Mouse (Mus musculus) spleen, adult 2 months (tissue): ENCODE measurements around the gene Creb1. TPM values are rescaled to one million over a fixed set of nuclear protein-coding genes. Genes with fewer than 3 reads are reported as not detected.
A peak's percentile ranks its signal among the peaks of the same experiment; 100 is the strongest.

Experiments used
- DNase-seq, 2 experiments: peaks; one replicate each; pipeline versions ENCODE4 v3.0.0 to v3.0.0-alpha.2; 2012 to 2021; ENCODE audit warnings: low spot score in 2 of 2, low read depth in 1 of 2
- H3K27ac ChIP-seq: fragments of 200-500 bp; 2 replicates; pipeline ENCODE4 v1.5.1; 2012; ENCODE audit warnings: low read length, inconsistent platforms; ENCODE audit not compliant: insufficient read depth
- H3K27me3 ChIP-seq: fragments of 200-500 bp; 2 replicates; pipeline ENCODE4 v1.6.1; 2012; ENCODE audit warnings: mild to moderate bottlenecking, moderate library complexity, low read length, inconsistent platforms; ENCODE audit not compliant: control insufficient read depth, insufficient read depth
- H3K36me3 ChIP-seq: fragments of 200-500 bp; 2 replicates; pipeline ENCODE4 v1.6.1; 2012; ENCODE audit warnings: mild to moderate bottlenecking, low read length, inconsistent platforms; ENCODE audit not compliant: control insufficient read depth, insufficient read depth
- H3K4me1 ChIP-seq: fragments of 200-500 bp; 2 replicates; pipeline ENCODE4 v1.6.1; 2011; ENCODE audit warnings: inconsistent platforms; ENCODE audit not compliant: control insufficient read depth, insufficient read depth, insufficient read length
- H3K4me3 ChIP-seq: fragments of 200-500 bp; 2 replicates; pipeline ENCODE4 v1.5.1; 2011; ENCODE audit warnings: mild to moderate bottlenecking, inconsistent platforms; ENCODE audit not compliant: insufficient read depth, insufficient read length; ENCODE audit errors: extremely low read depth
- CTCF ChIP-seq: fragments of 200-500 bp; IDR thresholded peaks from 2 replicates; pipeline ENCODE4 v1.5.1; 2011; ENCODE audit warnings: mild to moderate bottlenecking, inconsistent platforms; ENCODE audit not compliant: insufficient read depth, insufficient read length, insufficient replicate concordance; ENCODE audit errors: extremely low read depth
- POLR2A ChIP-seq: fragments of 200-500 bp; IDR thresholded peaks from 2 replicates; pipeline ENCODE4 v1.6.1; 2011; ENCODE audit warnings: low read depth, low read length, inconsistent platforms
- WGBS: fragments of 180-500 bp; shearing (Covaris S2); methylation state at CpG from one replicate; pipeline ENCODE4 v1.1.7; 2018; 5-methylcytosine and 5-hydroxymethylcytosine counted together
- polyA plus RNA-seq: library from polyadenylated mRNA; depleted of rRNA; stranded (reverse); fragments of >200 nt; gene quantifications from 2 replicates; pipeline ENCODE4 v1.2.3, GENCODE M21; 2012; rRNA removed

Gene Creb1
- polyA plus RNA-seq, result 25.5 and 26.1 TPM in 2 replicates

DNA sequence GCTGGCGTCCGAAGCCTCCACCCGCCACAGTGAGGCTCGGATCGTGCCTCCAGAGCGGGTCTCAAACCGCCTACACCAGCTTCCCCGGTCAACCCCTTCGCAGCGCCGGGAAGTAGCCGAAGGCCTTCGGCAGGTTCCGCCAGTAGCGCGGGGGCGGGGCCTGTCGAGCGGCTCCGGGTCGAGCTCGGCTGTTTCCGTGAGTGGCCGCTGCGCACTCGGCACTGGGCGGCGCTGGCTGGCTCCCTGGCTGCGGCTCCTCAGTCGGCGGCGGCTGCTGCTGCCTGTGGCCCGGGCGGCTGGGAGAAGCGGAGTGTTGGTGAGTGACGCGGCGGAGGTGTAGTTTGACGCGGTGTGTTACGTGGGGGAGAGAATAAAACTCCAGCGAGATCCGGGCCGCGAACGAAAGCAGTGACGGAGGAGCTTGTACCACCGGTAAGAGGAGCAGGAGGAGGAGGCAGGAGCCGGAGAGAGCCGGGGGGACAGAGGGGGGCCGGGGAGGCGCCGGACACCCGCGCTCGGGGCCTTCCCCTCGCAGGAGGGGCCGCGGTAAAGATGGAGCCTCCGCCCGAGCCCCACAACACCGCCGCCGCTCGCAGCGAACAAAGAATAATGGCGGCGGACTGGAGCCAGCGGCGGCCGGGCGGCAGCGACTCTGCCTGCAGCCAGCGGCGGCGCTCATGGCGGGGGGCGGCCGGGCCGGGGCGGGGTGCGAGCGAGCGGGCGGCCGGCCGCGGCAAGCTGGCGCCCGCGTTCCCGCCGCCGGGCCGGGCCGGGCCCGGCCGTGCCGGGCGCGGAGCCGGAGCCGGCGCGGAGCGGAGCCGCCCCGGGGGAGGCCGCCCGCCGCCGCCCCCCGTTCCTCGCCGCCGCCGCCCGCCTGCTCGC, at the start of gene Creb1:
Gene Creb1 (plus strand): TSS at position 57 of the 882 bp plus-strand sequence.
- Histone ChIP-seq H3K36me3 (no peaks in the 10 kb centered on the region), H3K27ac (peak within 1 kb of the TSS; percentile 99), H3K27me3 (no peaks in the 10 kb centered on the region), H3K4me3 (peak within 1 kb of the TSS; percentile 71), H3K4me1 (peaks cover 17% of the 10 kb centered on the region)
- WGBS, result 7% methylated on average over 117 of the region's 119 CpGs
- peak; percentile 91 to 95 for DNase-seq
- TF ChIP-seq CTCF (no peak), POLR2A (peak; percentile 70)

DNA sequence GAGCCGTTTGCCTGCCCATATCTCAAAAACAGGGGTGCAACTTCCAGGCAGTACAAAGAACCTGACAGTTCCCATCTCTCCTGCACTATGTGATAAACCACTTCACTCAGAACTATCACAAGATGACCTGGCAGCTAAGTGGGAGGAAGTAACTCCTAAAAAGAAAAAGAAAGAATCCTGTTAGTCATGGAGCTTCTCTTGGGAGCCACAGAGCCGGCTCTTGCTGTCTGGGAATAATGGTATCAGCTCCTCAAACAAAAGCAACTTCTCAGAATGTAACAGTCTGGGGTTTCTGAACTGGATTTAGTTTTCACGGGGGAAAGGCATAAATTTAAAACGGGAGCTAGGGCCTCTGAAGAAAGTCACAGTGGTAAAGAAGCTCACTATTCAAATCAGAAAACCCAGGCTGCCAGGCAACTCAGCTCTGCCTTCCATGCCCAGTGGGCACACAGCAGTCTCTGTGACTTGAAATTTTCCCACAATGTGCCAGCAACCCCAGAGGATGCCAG, 43.9 kb upstream of the Creb1 start:
- H3K27me3 ChIP-seq, result no peaks in the 10 kb centered on the region
- H3K27ac ChIP-seq, result no peak overlapping the region
- no peaks in the 10 kb centered on the region for H3K36me3 ChIP-seq
- TF ChIP-seq POLR2A (no peak), CTCF (no peak)
- no peaks in the 10 kb centered on the region for H3K4me1 ChIP-seq
- no peak for DNase-seq
- 60% methylated on average over 4 of the region's 4 CpGs for WGBS
- no peak overlapping the region for H3K4me3 ChIP-seq

DNA sequence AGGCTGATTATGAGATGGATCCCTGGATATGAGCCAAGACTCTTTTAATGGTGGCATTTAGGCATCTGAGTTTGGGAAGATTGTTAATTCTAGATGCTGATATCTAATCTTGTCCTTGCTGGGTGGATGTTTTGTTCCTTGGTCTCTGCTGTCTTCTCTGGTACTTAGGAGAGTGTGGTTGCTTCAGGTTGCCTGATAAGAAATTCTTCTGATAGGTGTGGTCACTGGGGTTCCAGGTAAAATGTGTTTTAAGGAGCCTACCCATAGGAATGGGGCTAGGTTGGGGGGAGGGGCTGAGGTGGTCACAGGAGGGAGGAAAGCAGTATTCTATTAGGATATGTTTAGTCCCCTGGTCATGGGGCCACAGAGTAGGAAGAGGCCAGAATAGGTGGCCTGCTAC, 35.6 kb upstream of the Creb1 start:
- no peaks in the 10 kb centered on the region for H3K36me3 ChIP-seq
- H3K27me3 ChIP-seq, result no peaks in the 10 kb centered on the region
- H3K4me1 ChIP-seq, result no peaks in the 10 kb centered on the region
- DNase-seq, result no peak
- H3K27ac ChIP-seq, result no peak overlapping the region
- H3K4me3 ChIP-seq, result no peak overlapping the region
- TF ChIP-seq CTCF (no peak), POLR2A (no peak)

DNA sequence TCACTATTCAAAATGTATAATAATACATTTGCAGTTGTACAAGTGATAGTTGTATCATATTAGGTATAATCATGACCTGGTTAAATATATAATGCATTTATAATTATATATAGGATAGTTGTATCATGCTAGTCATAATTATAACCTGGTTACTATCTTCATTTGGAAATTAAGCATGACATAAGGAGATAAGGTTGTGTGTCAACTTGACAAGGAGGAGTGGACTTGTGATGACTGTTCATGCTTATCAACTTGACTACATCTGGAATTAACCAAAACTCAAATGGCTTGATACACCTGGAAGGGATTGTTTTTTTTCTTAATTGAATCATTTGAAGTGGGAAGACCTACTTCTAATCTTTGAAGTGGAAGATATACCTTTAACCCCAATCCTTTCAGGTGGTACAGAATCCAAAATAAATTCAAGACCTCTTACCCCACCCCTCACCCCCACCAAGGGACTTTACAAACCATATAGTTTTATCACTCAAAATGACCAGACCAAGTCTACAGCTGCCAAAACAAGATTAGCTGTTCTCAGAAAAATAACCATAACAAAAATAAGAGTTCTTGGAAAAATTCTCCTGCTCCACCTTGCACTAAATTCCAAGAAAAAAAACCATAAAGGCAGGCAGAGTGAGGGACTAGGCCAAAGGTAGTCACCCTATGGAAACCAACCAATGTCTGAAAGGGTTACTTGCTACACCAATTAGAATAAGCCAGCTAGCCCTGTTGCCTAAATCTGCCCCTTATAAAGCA, 30.9 kb upstream of the Creb1 start:
- Histone ChIP-seq H3K27ac (no peak overlapping the region), H3K4me3 (no peak overlapping the region), H3K27me3 (no peaks in the 10 kb centered on the region), H3K4me1 (no peaks in the 10 kb centered on the region), H3K36me3 (no peaks in the 10 kb centered on the region)
- no peak for DNase-seq
- TF ChIP-seq CTCF, result no peak
- no peak for TF ChIP-seq POLR2A

DNA sequence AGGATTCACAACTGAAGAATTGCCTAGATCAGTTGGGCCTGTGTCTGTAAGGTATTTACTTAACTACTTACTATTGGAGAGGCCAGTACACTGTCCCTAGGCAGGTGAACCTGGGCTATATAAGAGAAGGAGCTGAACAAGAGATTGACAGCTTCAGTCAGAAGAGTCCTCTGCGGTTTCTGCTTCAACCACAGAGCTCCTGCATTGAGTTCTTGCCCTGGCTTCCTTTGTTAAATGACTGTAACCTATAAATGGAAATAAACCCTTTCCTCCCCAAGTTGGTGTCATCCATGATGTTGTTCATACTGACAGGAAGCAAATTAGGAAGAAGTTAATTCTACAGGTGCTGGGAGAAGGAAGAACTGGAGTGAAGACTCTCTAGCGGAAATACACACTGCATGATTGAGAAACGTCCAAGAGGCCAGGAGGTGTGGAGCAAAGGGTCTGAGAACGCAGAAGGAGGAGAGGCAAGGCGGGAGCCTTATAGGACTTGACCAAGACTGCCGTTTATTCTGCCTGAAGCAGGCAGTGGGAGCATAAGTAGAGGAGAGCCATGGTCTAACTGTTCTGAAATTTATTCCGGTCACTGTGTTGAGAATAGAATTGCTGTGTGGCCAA, 23.9 kb upstream of the Creb1 start:
- no peak overlapping the region for H3K27ac ChIP-seq
- no peak overlapping the region for H3K4me3 ChIP-seq
- WGBS, result 38% methylated on average over 7 of the region's 7 CpGs
- DNase-seq, result peak; percentile 10 to 22
- H3K36me3 ChIP-seq, result no peaks in the 10 kb centered on the region
- H3K27me3 ChIP-seq, result no peaks in the 10 kb centered on the region
- H3K4me1 ChIP-seq, result peaks cover 2% of the 10 kb centered on the region; the same call in 1 of the 2 replicates
- TF ChIP-seq POLR2A (no peak), CTCF (no peak)

DNA sequence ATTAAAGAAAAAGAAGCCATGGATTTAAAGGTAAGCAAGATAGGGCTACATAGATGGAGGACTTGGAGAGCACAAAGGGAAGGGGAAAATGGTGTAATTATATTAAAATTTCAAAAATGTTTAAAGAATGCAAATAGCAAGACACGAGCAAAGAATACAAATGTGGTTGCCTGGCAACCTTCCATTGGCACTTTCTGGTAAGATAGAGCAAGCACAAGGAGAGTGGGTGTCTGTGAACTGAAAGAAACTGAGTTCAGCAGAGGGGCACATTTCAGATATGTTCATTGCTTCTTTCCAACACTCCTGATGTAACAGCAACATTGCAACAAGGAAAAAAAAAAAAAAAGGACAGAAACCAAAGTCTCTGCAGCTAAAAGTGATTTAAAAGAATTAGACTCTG, 22.8 kb upstream of the Creb1 start:
- no peak for DNase-seq
- no peak overlapping the region for H3K4me3 ChIP-seq
- TF ChIP-seq POLR2A, result no peak
- TF ChIP-seq CTCF, result no peak
- no peak overlapping the region for H3K27ac ChIP-seq
- H3K36me3 ChIP-seq, result no peaks in the 10 kb centered on the region
- H3K27me3 ChIP-seq, result no peaks in the 10 kb centered on the region
- H3K4me1 ChIP-seq, result peaks cover 2% of the 10 kb centered on the region; the same call in 1 of the 2 replicates
- WGBS, result 74% methylated on average over 1 of the region's 1 CpGs
